In the genomic region with DNA sequence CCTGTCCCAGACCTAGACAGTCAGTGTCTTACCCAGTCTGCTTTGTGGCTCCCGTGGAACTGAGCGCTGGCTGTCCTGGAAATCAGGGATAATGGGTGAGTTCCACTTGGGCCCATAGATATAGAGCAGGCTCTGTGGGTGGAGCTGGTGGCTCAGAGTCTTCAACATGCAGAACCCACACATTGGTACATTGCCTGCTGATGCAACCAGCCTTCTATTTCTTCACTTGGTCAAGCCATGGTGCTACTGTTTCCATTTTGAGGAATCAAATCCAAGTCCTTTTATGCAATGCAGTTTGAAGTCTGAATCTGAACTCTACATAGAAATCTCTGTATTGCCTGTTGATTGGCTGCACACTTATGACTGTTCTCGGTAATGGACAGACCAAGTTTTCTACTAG, we compare ENCODE assay signal across 30 mouse cellular contexts. TPM values are rescaled to one million over a fixed set of nuclear protein-coding genes. Genes with fewer than 3 reads are reported as not detected.
"Had no signal": no experiment of that assay in that cellular context is flagged by ENCODE, and none has a peak within 500 bp of the region (broad histone marks: within the 10 kb centered on the region; RNA-seq: fewer than 3 reads in every experiment).

A gene (minus strand): TSS at position 72 of the 400 bp plus-strand sequence.

- H3K4me2 ChIP-seq: limb, embryonic 13.5 days; liver, embryonic 12.5 days; liver, embryonic 15.5 days; lung, embryonic 14.5 days; midbrain, embryonic 13.5 days; neural tube, embryonic 13.5 days; stomach, embryonic 15.5 days had no signal

- H3K27me3 ChIP-seq: limb, embryonic 13.5 days; liver, embryonic 12.5 days; liver, embryonic 15.5 days; megakaryocyte, embryonic 14.5 days; midbrain, embryonic 13.5 days; neural tube, embryonic 13.5 days; stomach, embryonic 15.5 days had no signal

- ATAC-seq: intestine, postnatal 0 days; liver, embryonic 12.5 days; midbrain, embryonic 13.5 days; midbrain, embryonic 16.5 days had no signal

- H3K36me3 ChIP-seq: limb, embryonic 10.5 days; limb, embryonic 13.5 days; liver, embryonic 12.5 days; liver, embryonic 15.5 days; midbrain, embryonic 10.5 days; midbrain, embryonic 13.5 days; neural tube, embryonic 13.5 days; stomach, embryonic 15.5 days had no signal

- DNase-seq: kidney, adult 2 months; kidney, postnatal 25 days; liver; lung, embryonic 14.5 days; retina, postnatal 1 day; right cerebral cortex, postnatal 25 days; spleen, adult 18-20 months; thymus, postnatal 36 days had no signal

- H3K4me1 ChIP-seq: limb, embryonic 10.5 days; limb, embryonic 13.5 days; liver, embryonic 12.5 days; liver, embryonic 15.5 days; megakaryocyte, embryonic 14.5 days; midbrain, embryonic 10.5 days; midbrain, embryonic 13.5 days; neural tube, embryonic 13.5 days; stomach, embryonic 15.5 days had no signal

- H3K4me3 ChIP-seq: limb, embryonic 10.5 days; limb, embryonic 13.5 days; liver, embryonic 12.5 days; liver, embryonic 15.5 days; megakaryocyte, embryonic 14.5 days; midbrain, embryonic 10.5 days; midbrain, embryonic 13.5 days; myocyte; neural tube, embryonic 13.5 days; stomach, embryonic 15.5 days had no signal

- H3K9ac ChIP-seq: limb, embryonic 13.5 days; liver, embryonic 12.5 days; liver, embryonic 15.5 days; lung, embryonic 14.5 days; midbrain, embryonic 13.5 days; neural tube, embryonic 13.5 days; stomach, embryonic 15.5 days had no signal

- H3K27ac ChIP-seq: kidney, postnatal 0 days; limb, embryonic 10.5 days; limb, embryonic 13.5 days; liver, embryonic 12.5 days; liver, embryonic 15.5 days; midbrain, embryonic 10.5 days; midbrain, embryonic 13.5 days; neural tube, embryonic 13.5 days; stomach, embryonic 15.5 days had no signal

- H3K9me3 ChIP-seq: limb, embryonic 10.5 days; limb, embryonic 13.5 days; liver, embryonic 12.5 days; liver, embryonic 15.5 days; megakaryocyte, embryonic 14.5 days; midbrain, embryonic 10.5 days; midbrain, embryonic 13.5 days; neural tube, embryonic 13.5 days; stomach, embryonic 15.5 days had no signal

RNA-seq across cellular contexts. Expression of the gene that starts here (rescaled TPM):
- total RNA-seq: layer of hippocampus, adult 8-10 months; layer of hippocampus, postnatal 10 days; left cerebral cortex, postnatal 25 days; monocyte, adult 5-6 weeks; neutrophil, adult 5-6 weeks had no signal
- polyA plus RNA-seq: intestine, embryonic 14.5 days; intestine, postnatal 0 days; kidney, adult 2 months; kidney, embryonic 14.5 days; kidney, postnatal 0 days; large intestine, adult 2 months; limb, embryonic 10.5 days; limb, embryonic 13.5 days; liver, embryonic 12.5 days; liver, embryonic 15.5 days; lung, embryonic 14.5 days; midbrain, embryonic 10.5 days; midbrain, embryonic 13.5 days; midbrain, embryonic 16.5 days; neural tube, embryonic 13.5 days; stomach, embryonic 15.5 days; urinary bladder, adult 2 months had no signal
